Mouse (Mus musculus) midbrain, embryonic 10.5 days (tissue): ENCODE results near the gene Brd4. TPM values are rescaled to one million over a fixed set of nuclear protein-coding genes. Genes with fewer than 3 reads are reported as not detected.
A peak's percentile ranks its signal among the peaks of the same experiment; 100 is the strongest.

Experiments used
- DNase-seq: peaks from one replicate; pipeline ENCODE4 v3.0.0-alpha.2; 2017; ENCODE audit warnings: low spot score
- H3K27ac ChIP-seq: fragments of 300-500 bp; sonication (generic); replicated peaks from 2 replicates; pipeline ENCODE4 v1.5.1; 2016; ENCODE audit warnings: mild to moderate bottlenecking
- H3K27me3 ChIP-seq: fragments of 300-500 bp; sonication (generic); 2 replicates; pipeline ENCODE4 v1.6.1; 2016; ENCODE audit warnings: low read depth, mild to moderate bottlenecking; ENCODE audit not compliant: poor library complexity, severe bottlenecking
- H3K36me3 ChIP-seq: fragments of 300-500 bp; sonication (generic); 2 replicates; pipeline ENCODE4 v1.6.1; 2016; ENCODE audit warnings: mild to moderate bottlenecking, moderate library complexity
- H3K4me1 ChIP-seq: fragments of 300-500 bp; sonication (generic); 2 replicates; pipeline ENCODE4 v1.6.1; 2016
- H3K4me3 ChIP-seq: fragments of 300-500 bp; sonication (generic); 2 replicates; pipeline ENCODE4 v1.5.1; 2016; ENCODE audit warnings: mild to moderate bottlenecking, moderate library complexity
- H3K9me3 ChIP-seq: fragments of 300-500 bp; sonication (generic); replicated peaks from 2 replicates; pipeline ENCODE4 v1.6.1; 2016; ENCODE audit warnings: mild to moderate bottlenecking
- WGBS: fragments of 180-500 bp; shearing (Covaris S2); methylation state at CpG from one replicate; pipeline ENCODE4 v1.1.7; 2016; 5-methylcytosine and 5-hydroxymethylcytosine counted together
- polyA plus RNA-seq: library from polyadenylated mRNA; unstranded; fragments of >200 nt; fragmentation: Nextera tagmentation; extraction: Ambion mirVana; gene quantifications from 2 replicates; pipeline ENCODE4 v1.2.1, GENCODE M21; 2016

Gene Brd4
- polyA plus RNA-seq = 110 and 112 TPM in 2 replicates

DNA sequence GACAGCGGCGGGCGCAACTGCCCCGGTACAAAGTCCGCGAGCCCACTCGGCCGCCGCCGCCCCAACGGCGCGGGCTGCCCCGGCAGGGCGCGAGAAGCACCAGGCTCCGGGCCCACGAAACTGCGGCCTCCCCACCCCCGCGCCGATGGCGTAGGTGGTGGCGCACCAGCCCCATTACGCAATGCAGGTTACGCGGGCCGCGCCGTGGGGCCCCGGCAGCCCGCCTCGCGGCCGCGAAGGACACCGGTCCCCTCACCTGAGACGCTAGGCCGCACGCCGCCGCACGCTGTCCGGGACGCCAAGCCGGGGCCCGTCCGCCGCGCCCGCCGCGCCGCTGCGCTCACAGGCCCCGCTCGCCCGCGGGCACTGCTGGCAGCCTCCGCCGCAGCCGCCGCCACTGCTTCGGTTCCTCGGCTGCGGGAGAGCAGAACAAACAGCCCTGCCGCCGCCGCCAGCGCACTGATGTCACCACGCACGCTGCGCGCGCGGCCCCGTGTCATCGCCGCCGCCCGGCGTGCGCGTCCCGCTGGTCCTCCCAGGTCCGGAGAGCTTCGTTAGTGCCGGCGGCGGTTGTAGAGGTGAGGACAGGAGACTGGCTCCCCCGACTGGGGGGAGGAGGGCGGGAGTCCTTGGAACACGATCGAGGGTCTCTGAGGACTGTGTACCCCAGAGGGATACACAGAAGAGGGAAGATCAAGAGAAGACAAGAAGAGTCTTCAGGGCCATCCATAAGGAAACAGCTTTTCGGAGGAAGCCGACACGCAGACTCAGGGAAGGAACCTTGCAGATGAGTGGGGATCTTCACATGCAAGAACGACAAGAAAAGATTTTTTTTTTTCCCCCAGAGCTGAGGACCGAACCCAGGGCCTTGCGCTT, at the start of gene Brd4:
TSS of gene Brd4 (minus strand) at position 461 of the 876 bp plus-strand sequence.
- under 1% methylated on average over 100 of the region's 100 CpGs for WGBS
- Histone ChIP-seq H3K36me3 (peaks cover 4% of the 10 kb centered on the region; the same call in 1 of the 2 replicates), H3K4me1 (peaks cover 35% of the 10 kb centered on the region), H3K9me3 (no peaks in the 10 kb centered on the region), H3K27me3 (no peaks in the 10 kb centered on the region), H3K27ac (peak within 1 kb of the TSS; percentile 98), H3K4me3 (peak within 1 kb of the TSS; percentile 97)
- DNase-seq = peak; percentile 94

DNA sequence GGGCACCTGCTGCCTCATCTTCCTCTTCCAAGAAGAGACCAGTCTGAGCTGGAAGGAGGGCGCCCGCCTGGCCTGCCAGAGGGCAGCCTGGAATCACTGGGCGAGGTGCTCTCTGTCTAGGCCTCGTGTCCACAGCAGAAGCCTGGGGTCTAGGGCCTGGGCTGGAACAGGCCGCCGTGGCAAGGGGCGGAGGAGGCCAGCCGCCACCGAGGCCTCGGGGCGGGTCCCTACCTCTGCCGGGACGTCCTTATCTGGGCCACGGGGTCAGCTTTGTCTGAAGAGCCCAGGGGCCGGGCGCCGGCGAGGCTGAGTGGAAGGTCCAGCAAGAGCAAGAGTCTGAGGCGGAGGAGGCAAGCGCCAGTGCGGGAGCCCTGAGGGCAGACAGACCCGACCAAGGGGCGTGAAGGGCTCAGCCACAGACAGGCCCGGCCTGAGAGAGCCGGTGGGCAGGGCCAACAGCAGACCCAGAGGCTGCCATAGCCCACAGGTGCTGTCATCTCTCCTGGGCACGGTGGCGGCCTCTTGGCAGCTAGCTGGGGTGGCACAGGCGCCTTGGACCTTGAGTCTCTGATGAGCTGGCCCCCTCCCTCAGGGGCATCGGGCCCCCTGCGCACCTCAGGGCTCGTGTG, 49.3 kb upstream of the Brd4 start:
- Histone ChIP-seq H3K9me3 (no peaks in the 10 kb centered on the region), H3K27me3 (no peaks in the 10 kb centered on the region), H3K27ac (no peak overlapping the region), H3K4me3 (no peak overlapping the region), H3K4me1 (no peaks in the 10 kb centered on the region), H3K36me3 (peaks cover 98% of the 10 kb centered on the region)
- whole genome bisulfite sequencing = 93% methylated on average over 31 of the region's 31 CpGs
- no peak for DNase-seq

DNA sequence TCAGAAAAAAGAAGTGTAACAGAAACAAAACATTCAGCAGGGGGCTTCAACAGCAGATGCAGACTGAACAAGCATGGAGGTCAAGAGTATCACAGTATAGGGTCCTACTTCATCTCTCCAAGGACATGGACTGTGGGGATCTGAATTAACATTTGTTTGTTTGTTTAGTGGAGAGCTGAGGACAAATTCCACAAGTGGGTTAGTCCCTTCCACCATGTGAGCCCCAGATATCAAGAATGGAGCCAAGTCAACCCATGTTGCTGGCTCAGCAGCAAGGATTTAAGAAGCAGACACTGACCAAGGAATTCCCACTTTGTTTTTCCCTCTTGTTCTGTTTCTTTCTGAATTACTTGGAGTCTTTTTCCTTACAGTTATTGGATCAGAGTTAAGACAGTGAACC, 43.0 kb upstream of the Brd4 start:
- Histone ChIP-seq H3K9me3 (no peaks in the 10 kb centered on the region), H3K27ac (no peak overlapping the region), H3K36me3 (peaks cover 92% of the 10 kb centered on the region), H3K4me3 (no peak overlapping the region), H3K4me1 (peaks cover 4% of the 10 kb centered on the region), H3K27me3 (no peaks in the 10 kb centered on the region)
- no peak for DNase-seq

DNA sequence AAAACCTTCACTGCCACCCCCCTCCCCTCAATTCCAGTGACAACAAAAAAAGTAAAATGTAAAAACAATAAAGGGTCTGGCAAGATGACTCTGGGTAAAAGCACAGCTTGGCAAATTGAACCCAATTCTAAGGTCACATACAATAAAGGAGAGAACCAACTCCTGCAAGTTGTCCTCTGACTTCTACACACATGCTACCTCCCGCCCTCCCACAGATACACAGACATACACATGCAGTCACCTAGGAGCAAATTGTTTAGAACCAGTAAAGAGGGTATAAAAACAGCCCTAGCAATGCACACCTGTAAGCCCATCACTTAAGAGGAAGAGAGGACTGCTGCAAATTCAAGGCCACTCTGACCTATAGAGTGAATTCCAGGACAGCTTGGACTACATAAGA, 38.3 kb upstream of the Brd4 start:
- WGBS = 89% methylated on average over 1 of the region's 1 CpGs
- no peaks in the 10 kb centered on the region for H3K9me3 ChIP-seq
- no peak for DNase-seq
- peaks cover 60% of the 10 kb centered on the region for H3K36me3 ChIP-seq
- H3K27me3 ChIP-seq = no peaks in the 10 kb centered on the region
- no peak overlapping the region for H3K27ac ChIP-seq
- no peak overlapping the region for H3K4me3 ChIP-seq
- peaks cover 33% of the 10 kb centered on the region for H3K4me1 ChIP-seq

DNA sequence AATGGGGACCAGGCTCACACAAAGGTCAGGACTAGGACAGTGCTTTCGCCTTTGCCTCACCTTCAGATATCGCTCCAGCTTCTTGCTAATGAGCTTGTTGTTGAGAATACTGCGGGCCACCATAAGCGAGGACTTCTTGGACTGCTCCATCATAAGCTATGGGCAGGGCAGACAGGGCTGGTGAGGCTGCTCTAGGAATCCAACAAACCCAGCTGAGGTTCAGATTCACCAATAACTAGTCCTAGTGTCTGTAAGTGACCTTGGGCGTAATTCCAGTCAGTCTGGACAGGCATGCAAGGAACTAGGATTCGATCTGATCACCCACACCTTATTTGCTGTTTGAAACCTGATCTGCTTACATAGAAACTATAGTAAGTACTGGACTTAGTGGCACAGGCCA, 37.3 kb upstream of the Brd4 start:
- H3K9me3 ChIP-seq = no peaks in the 10 kb centered on the region
- H3K27me3 ChIP-seq = no peaks in the 10 kb centered on the region
- WGBS = 32% methylated on average over 6 of the region's 6 CpGs
- DNase-seq = no peak
- H3K36me3 ChIP-seq = peaks cover 60% of the 10 kb centered on the region
- peaks cover 33% of the 10 kb centered on the region for H3K4me1 ChIP-seq
- H3K4me3 ChIP-seq = peak overlapping the region; percentile 96
- peak overlapping the region; percentile 97 for H3K27ac ChIP-seq

DNA sequence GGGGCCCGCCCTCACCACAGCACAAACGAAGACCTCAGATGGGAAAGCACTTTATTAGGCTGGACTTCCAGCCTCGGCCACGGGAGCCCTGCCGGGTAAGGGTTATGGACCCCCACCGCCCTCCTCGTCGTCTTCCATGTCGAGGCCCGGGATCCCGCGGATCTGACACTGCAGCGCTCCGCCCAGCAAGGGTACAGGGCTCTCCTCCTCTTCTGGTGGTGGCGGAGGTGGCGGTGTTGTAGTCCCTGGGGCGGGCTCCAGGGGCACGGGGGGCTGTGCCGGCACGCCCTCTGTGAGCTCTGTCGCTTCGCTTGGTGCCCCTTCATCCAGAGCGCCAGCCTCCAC, 36.8 kb upstream of the Brd4 start:
- H3K27ac ChIP-seq = peak overlapping the region; percentile 97
- no peaks in the 10 kb centered on the region for H3K9me3 ChIP-seq
- no peak for DNase-seq
- H3K4me3 ChIP-seq = peak overlapping the region; percentile 96
- no peaks in the 10 kb centered on the region for H3K27me3 ChIP-seq
- 1% methylated on average over 22 of the region's 23 CpGs for WGBS
- H3K36me3 ChIP-seq = peaks cover 60% of the 10 kb centered on the region
- peaks cover 33% of the 10 kb centered on the region for H3K4me1 ChIP-seq

DNA sequence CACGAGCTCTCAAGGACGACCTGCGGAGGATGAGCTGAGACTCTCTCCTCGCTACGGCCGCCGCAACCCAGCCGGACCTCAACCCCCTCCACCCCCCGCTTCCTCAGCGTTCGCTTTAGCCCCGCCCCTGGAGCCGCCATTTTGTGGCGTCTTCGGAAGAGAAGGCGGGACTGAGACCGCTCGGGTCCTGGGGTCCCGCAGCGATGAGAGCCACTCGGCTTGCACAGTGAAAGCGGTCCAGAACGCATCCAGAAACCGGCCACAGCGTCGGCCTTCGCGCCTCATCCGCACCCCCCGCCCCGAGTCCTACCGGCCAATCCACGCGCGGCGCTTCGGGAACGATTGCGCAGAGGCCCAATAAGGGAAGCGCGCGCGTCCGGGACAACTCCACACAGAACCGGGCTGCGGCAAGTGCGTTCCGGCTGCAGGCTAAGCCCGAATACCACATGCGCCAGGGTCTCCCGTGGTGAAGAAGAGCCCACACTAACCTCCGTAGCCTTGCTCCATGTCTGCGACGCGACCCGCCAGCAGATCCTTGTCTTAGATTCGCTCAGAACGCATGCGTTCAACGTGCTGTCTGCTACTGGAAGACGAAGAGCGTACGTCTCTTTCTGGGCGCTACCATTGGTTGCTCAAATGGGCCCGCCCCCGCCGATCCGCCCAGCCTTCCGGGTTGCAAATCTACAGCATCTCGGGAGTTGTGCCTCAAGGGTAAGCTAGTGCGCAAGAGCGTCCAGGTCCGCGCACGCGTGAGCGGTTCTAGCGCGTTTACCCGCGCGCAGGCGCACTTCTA, 36.3 kb upstream of the Brd4 start, which contains the start of gene Akap8:
TSS of gene Akap8 (minus strand) at position 642 of the 793 bp plus-strand sequence.
- no peaks in the 10 kb centered on the region for H3K9me3 ChIP-seq
- H3K4me3 ChIP-seq = peak within 1 kb of the TSS; percentile 96
- peaks cover 33% of the 10 kb centered on the region for H3K4me1 ChIP-seq
- H3K27ac ChIP-seq = peak within 1 kb of the TSS; percentile 97
- DNase-seq = peak; percentile 98
- no peaks in the 10 kb centered on the region for H3K27me3 ChIP-seq
- WGBS = under 1% methylated on average over 83 of the region's 83 CpGs
- H3K36me3 ChIP-seq = peaks cover 60% of the 10 kb centered on the region

DNA sequence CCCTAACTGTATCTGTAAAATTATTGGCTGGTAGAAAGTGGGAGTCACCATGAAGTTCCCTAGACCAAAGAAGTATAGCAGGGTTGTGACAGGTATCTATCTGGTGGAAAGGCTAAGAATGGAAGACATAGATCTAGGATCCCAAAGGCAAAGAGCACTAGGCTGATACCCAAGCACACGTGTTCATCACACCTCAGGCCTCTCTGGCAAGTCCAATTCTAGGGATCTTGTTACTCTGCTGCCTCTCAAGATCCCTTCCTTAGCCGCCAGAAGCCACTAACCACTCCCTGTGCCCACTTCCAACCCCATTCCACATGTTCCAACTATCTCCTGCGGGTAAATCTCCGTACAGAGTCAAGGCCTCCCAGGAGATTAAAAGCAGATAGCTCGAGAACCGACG, 35.4 kb upstream of the Brd4 start:
- Histone ChIP-seq H3K9me3 (no peaks in the 10 kb centered on the region), H3K27ac (peak overlapping the region; percentile 97), H3K36me3 (peaks cover 61% of the 10 kb centered on the region), H3K27me3 (no peaks in the 10 kb centered on the region), H3K4me3 (peak overlapping the region; percentile 96), H3K4me1 (peaks cover 33% of the 10 kb centered on the region)
- WGBS = 0% methylated on average over 7 of the region's 7 CpGs
- peak; percentile 22 for DNase-seq

DNA sequence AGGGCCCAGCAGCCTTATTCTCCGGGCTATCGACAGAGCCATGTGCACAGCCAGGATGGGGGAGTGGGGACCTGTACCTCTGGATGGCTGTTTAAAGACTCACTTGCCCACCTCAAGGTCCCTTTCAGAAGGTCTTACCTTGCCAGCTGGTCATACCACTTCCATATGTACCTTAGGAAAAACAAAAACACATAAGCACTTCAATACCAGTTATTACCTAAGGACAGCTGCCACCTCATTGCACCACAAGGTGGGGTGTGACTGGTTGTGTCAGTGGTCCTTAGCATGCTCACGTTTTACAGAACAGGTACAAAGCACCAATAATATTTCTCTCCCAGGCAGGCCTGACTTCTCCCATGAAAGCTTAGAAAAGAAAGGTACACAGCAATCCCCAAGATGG, 33.2 kb upstream of the Brd4 start:
- Histone ChIP-seq H3K36me3 (peaks cover 65% of the 10 kb centered on the region), H3K4me3 (no peak overlapping the region), H3K9me3 (no peaks in the 10 kb centered on the region), H3K27ac (no peak overlapping the region), H3K27me3 (no peaks in the 10 kb centered on the region), H3K4me1 (peaks cover 31% of the 10 kb centered on the region)
- no peak for DNase-seq
- WGBS = 93% methylated on average over 3 of the region's 3 CpGs

DNA sequence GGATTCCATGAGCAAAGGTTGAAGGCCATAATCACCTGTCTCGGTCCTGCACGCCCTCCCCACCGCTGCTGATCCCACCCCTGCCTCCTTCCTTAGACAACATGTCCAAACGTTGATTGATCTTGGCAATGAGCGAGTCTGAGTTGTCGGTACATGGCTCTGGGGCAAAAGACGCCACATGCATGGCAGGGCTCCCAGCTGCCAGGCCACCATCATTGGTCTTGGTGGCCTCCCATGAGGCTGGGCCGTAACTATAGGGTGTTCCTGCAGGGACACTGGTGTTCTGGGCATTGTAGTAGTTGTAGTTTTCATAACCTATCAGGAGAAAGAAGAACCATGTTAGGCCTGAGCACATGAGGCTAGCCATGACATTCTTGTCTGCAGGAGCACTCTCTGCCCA, 32.5 kb upstream of the Brd4 start:
- Histone ChIP-seq H3K4me1 (peaks cover 24% of the 10 kb centered on the region), H3K4me3 (no peak overlapping the region), H3K27ac (no peak overlapping the region), H3K27me3 (no peaks in the 10 kb centered on the region), H3K9me3 (no peaks in the 10 kb centered on the region), H3K36me3 (peaks cover 72% of the 10 kb centered on the region)
- DNase-seq = no peak
- 96% methylated on average over 8 of the region's 8 CpGs for WGBS

DNA sequence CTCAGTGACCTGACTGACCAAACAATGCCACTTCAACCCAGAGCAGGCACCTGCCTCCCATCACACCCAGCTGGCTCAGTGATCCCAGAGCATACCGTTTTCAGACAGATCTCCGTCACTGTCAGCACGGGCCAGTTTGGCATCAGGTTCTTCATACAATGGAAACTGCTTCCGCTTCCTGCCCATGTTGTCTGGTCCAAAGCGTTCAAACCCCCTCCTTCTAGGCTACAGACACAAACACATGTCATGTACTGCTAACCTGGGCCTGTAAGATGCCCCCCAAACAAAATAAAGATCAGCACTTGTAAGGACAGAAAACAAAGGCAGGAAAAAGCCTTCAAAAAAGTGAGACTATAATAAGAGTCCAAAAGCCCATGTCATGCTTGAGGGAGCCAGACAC, 31.0 kb upstream of the Brd4 start:
- DNase-seq = no peak
- Histone ChIP-seq H3K27me3 (no peaks in the 10 kb centered on the region), H3K36me3 (peaks cover 86% of the 10 kb centered on the region), H3K4me1 (peaks cover 15% of the 10 kb centered on the region), H3K27ac (no peak overlapping the region), H3K4me3 (no peak overlapping the region), H3K9me3 (no peaks in the 10 kb centered on the region)
- WGBS = 97% methylated on average over 5 of the region's 5 CpGs

DNA sequence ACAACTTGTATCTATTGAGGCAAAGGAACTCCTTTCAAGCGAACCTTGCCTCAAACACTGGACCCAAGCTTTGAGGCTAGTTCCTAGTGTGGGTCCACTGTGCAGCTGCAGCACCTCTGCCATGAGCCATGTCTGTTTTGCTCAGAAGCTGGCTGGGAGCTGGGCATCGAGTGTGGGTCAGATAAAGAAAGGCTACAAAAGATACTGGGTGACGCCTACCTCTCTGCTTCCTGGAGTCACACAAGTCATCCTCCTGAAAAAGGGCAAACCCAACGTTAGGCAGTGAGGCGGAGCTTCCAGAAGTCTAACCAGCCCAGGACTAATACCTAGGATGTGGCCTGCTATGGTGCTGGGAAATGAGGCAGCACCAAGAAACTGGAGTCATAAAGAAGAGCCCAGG, 29.4 kb upstream of the Brd4 start:
- Histone ChIP-seq H3K27ac (no peak overlapping the region), H3K27me3 (no peaks in the 10 kb centered on the region), H3K36me3 (peaks cover 98% of the 10 kb centered on the region), H3K4me1 (peaks cover 5% of the 10 kb centered on the region), H3K9me3 (no peaks in the 10 kb centered on the region), H3K4me3 (no peak overlapping the region)
- WGBS = 86% methylated on average over 5 of the region's 5 CpGs
- DNase-seq = no peak
